Mouse (Mus musculus) neural tube, embryonic 15.5 days (tissue): ENCODE data around the gene Fads1. TPM values are rescaled to one million over a fixed set of nuclear protein-coding genes. Genes with fewer than 3 reads are reported as not detected.
"Not testable (repeated sequence)": the region's sequence is repeated elsewhere in the genome, so short reads cannot be mapped to it uniquely, and the experiment has no call there.

Experiments used
- ATAC-seq: fragments of 200-750 bp; cut with Nextera tagmentation; 2 replicates; pipeline ENCODE4 v1.8.0; 2017; ENCODE audit warnings: mild to moderate bottlenecking, moderate TSS enrichment, moderate library complexity; ENCODE audit not compliant: low FRiP score
- H3K27ac ChIP-seq: fragments of 300-500 bp; sonication (generic); replicated peaks from 2 replicates; pipeline ENCODE4 v1.5.1; 2015; ENCODE audit warnings: mild to moderate bottlenecking, inconsistent platforms
- H3K27me3 ChIP-seq: fragments of 300-500 bp; sonication (generic); replicated peaks from 2 replicates; pipeline ENCODE4 v1.6.1; 2015; ENCODE audit warnings: inconsistent platforms
- H3K36me3 ChIP-seq: fragments of 300-500 bp; sonication (generic); 2 replicates; pipeline ENCODE4 v1.6.1; 2015; ENCODE audit warnings: inconsistent platforms
- H3K4me1 ChIP-seq: fragments of 300-500 bp; sonication (generic); 2 replicates; pipeline ENCODE4 v1.6.1; 2015; ENCODE audit warnings: inconsistent platforms
- H3K4me2 ChIP-seq: fragments of 300-500 bp; sonication (generic); 2 replicates; pipeline ENCODE4 v1.6.1; 2015; ENCODE audit warnings: inconsistent platforms, mild to moderate bottlenecking, moderate library complexity
- H3K4me3 ChIP-seq: fragments of 300-500 bp; sonication (generic); replicated peaks from 2 replicates; pipeline ENCODE4 v1.5.1; 2015; ENCODE audit warnings: mild to moderate bottlenecking, inconsistent platforms
- H3K9ac ChIP-seq: fragments of 300-500 bp; sonication (generic); replicated peaks from 2 replicates; pipeline ENCODE4 v1.6.1; 2015; ENCODE audit warnings: mild to moderate bottlenecking, inconsistent platforms
- H3K9me3 ChIP-seq: fragments of 300-500 bp; sonication (generic); replicated peaks from 2 replicates; pipeline ENCODE4 v1.6.1; 2016; ENCODE audit warnings: inconsistent platforms
- WGBS: fragments of 180-500 bp; shearing (Covaris S2); methylation state at CpG from one replicate; pipeline ENCODE4 v1.1.7; 2015; ENCODE audit warnings: mixed read lengths; 5-methylcytosine and 5-hydroxymethylcytosine counted together
- polyA plus RNA-seq: library from polyadenylated mRNA; unstranded; fragments of >200 nt; fragmentation: Nextera tagmentation; extraction: Ambion mirVana; gene quantifications from 2 replicates; pipeline ENCODE4 v1.2.1, GENCODE M21; 2015

Gene Fads1
- polyA plus RNA-seq, result 146 and 157 TPM in 2 replicates

GRCm38 (mm10) chr19:10182670-10183298 is at the start of gene Fads1:
Gene Fads1 (plus strand): TSS chr19:10182888.
- peak within 1 kb of the TSS; percentile 91 for H3K4me3 ChIP-seq
- H3K9ac ChIP-seq, result peak within 1 kb of the TSS; percentile 97
- H3K4me1 ChIP-seq, result peaks cover 45% of the 10 kb centered on the region
- peak within 1 kb of the TSS; percentile 74 for H3K4me2 ChIP-seq
- peak; percentile 96 for ATAC-seq
- under 1% methylated on average over 70 of the region's 70 CpGs for WGBS
- H3K27me3 ChIP-seq, result no peaks in the 10 kb centered on the region
- no peaks in the 10 kb centered on the region for H3K9me3 ChIP-seq
- peak within 1 kb of the TSS; percentile 98 for H3K27ac ChIP-seq
- peaks cover 25% of the 10 kb centered on the region for H3K36me3 ChIP-seq

GRCm38 (mm10) chr19:10134692-10135091 is 48.0 kb upstream of the Fads1 start:
- H3K9ac ChIP-seq, result no peak overlapping the region
- H3K9me3 ChIP-seq, result no peaks in the 10 kb centered on the region
- H3K4me1 ChIP-seq, result 0 out of 2 replicates have a peak, but pooled peaks cover 2% of the 10 kb centered on the region
- no peak for ATAC-seq
- H3K4me3 ChIP-seq, result no peak overlapping the region
- no peaks in the 10 kb centered on the region for H3K36me3 ChIP-seq
- no peak overlapping the region for H3K27ac ChIP-seq
- no peak overlapping the region for H3K4me2 ChIP-seq
- no peaks in the 10 kb centered on the region for H3K27me3 ChIP-seq
- WGBS, result 57% methylated on average over 2 of the region's 2 CpGs

- Histone ChIP-seq H3K9ac (no peak overlapping the region), H3K36me3 (no peaks in the 10 kb centered on the region), H3K27me3 (no peaks in the 10 kb centered on the region), H3K4me1 (0 out of 2 replicates have a peak, but pooled peaks cover 2% of the 10 kb centered on the region), H3K27ac (no peak overlapping the region), H3K4me3 (no peak overlapping the region), H3K9me3 (no peaks in the 10 kb centered on the region), H3K4me2 (no peak overlapping the region)
- no peak for ATAC-seq
- WGBS, result 90% methylated on average over 5 of the region's 5 CpGs
These were observed 45.3 kb upstream of the Fads1 start for GRCm38 (mm10) chr19:10137423-10137822.

- no peak for ATAC-seq
- WGBS, result 89% methylated on average over 6 of the region's 6 CpGs
- Histone ChIP-seq H3K4me3 (no peak overlapping the region), H3K9ac (no peak overlapping the region), H3K9me3 (no peaks in the 10 kb centered on the region), H3K36me3 (no peaks in the 10 kb centered on the region), H3K4me1 (0 out of 2 replicates have a peak, but pooled peaks cover 2% of the 10 kb centered on the region), H3K27me3 (no peaks in the 10 kb centered on the region), H3K4me2 (no peak overlapping the region), H3K27ac (no peak overlapping the region)
These were observed 43.0 kb upstream of the Fads1 start for GRCm38 (mm10) chr19:10139736-10140135.

GRCm38 (mm10) chr19:10143667-10144066 is 39.0 kb upstream of the Fads1 start:
- no peaks in the 10 kb centered on the region for H3K9me3 ChIP-seq
- 11% methylated on average over 2 of the region's 2 CpGs for WGBS
- no peak overlapping the region for H3K4me3 ChIP-seq
- H3K4me1 ChIP-seq, result no peaks in the 10 kb centered on the region
- no peak overlapping the region for H3K9ac ChIP-seq
- no peak overlapping the region for H3K27ac ChIP-seq
- no peaks in the 10 kb centered on the region for H3K27me3 ChIP-seq
- H3K4me2 ChIP-seq, result no peak overlapping the region
- ATAC-seq, result no peak
- no peaks in the 10 kb centered on the region for H3K36me3 ChIP-seq

GRCm38 (mm10) chr19:10144464-10144863 is 38.2 kb upstream of the Fads1 start:
- H3K9ac ChIP-seq, result no peak overlapping the region
- no peaks in the 10 kb centered on the region for H3K9me3 ChIP-seq
- no peak overlapping the region for H3K27ac ChIP-seq
- H3K4me2 ChIP-seq, result no peak overlapping the region
- H3K4me1 ChIP-seq, result no peaks in the 10 kb centered on the region
- WGBS, result 69% methylated on average over 4 of the region's 4 CpGs
- no peak overlapping the region for H3K4me3 ChIP-seq
- no peaks in the 10 kb centered on the region for H3K36me3 ChIP-seq
- H3K27me3 ChIP-seq, result no peaks in the 10 kb centered on the region
- no peak for ATAC-seq

GRCm38 (mm10) chr19:10148555-10148954 is 34.1 kb upstream of the Fads1 start:
- no peaks in the 10 kb centered on the region for H3K36me3 ChIP-seq
- no peak overlapping the region for H3K27ac ChIP-seq
- no peaks in the 10 kb centered on the region for H3K9me3 ChIP-seq
- 87% methylated on average over 6 of the region's 6 CpGs for WGBS
- H3K4me3 ChIP-seq, result no peak overlapping the region
- no peak overlapping the region for H3K4me2 ChIP-seq
- H3K4me1 ChIP-seq, result no peaks in the 10 kb centered on the region
- no peaks in the 10 kb centered on the region for H3K27me3 ChIP-seq
- no peak overlapping the region for H3K9ac ChIP-seq
- ATAC-seq, result no peak

GRCm38 (mm10) chr19:10149189-10149588 is 33.5 kb upstream of the Fads1 start:
- WGBS, result 82% methylated on average over 3 of the region's 3 CpGs
- H3K4me3 ChIP-seq, result no peak overlapping the region
- no peak overlapping the region for H3K27ac ChIP-seq
- no peaks in the 10 kb centered on the region for H3K27me3 ChIP-seq
- no peaks in the 10 kb centered on the region for H3K4me1 ChIP-seq
- H3K9ac ChIP-seq, result no peak overlapping the region
- H3K36me3 ChIP-seq, result no peaks in the 10 kb centered on the region
- no peak for ATAC-seq
- no peaks in the 10 kb centered on the region for H3K9me3 ChIP-seq
- no peak overlapping the region for H3K4me2 ChIP-seq

- 79% methylated on average over 2 of the region's 2 CpGs for WGBS
- Histone ChIP-seq H3K4me3 (no peak overlapping the region), H3K4me2 (no peak overlapping the region), H3K4me1 (no peaks in the 10 kb centered on the region), H3K9ac (no peak overlapping the region), H3K27me3 (no peaks in the 10 kb centered on the region), H3K27ac (no peak overlapping the region), H3K9me3 (no peaks in the 10 kb centered on the region), H3K36me3 (no peaks in the 10 kb centered on the region)
- ATAC-seq, result no peak
These were observed 25.0 kb upstream of the Fads1 start for GRCm38 (mm10) chr19:10157725-10158124.

- Histone ChIP-seq H3K27ac (no peak overlapping the region), H3K27me3 (no peaks in the 10 kb centered on the region), H3K4me2 (no peak overlapping the region), H3K4me1 (no peaks in the 10 kb centered on the region), H3K9ac (no peak overlapping the region), H3K4me3 (no peak overlapping the region), H3K9me3 (no peaks in the 10 kb centered on the region), H3K36me3 (no peaks in the 10 kb centered on the region)
- 92% methylated on average over 3 of the region's 3 CpGs for WGBS
- no peak for ATAC-seq
These were observed 18.8 kb upstream of the Fads1 start for GRCm38 (mm10) chr19:10163896-10164295.

- not testable (repeated sequence) for H3K9me3 ChIP-seq, H3K27ac ChIP-seq, H3K36me3 ChIP-seq, H3K4me1 ChIP-seq, H3K4me3 ChIP-seq, ATAC-seq, H3K27me3 ChIP-seq, H3K9ac ChIP-seq, H3K4me2 ChIP-seq
- WGBS, result 82% methylated on average over 4 of the region's 4 CpGs
These were observed 16.8 kb upstream of the Fads1 start for GRCm38 (mm10) chr19:10165928-10166327.

- Histone ChIP-seq H3K36me3 (no peaks in the 10 kb centered on the region), H3K27ac (no peak overlapping the region), H3K4me3 (no peak overlapping the region)
These were observed 15.6 kb upstream of the Fads1 start for GRCm38 (mm10) chr19:10167112-10167511.

More at GRCm38 (mm10) chr19:10167112-10167511, 15.6 kb upstream of the Fads1 start:
- H3K9me3 ChIP-seq, result no peaks in the 10 kb centered on the region
- no peaks in the 10 kb centered on the region for H3K27me3 ChIP-seq
- H3K9ac ChIP-seq, result no peak overlapping the region
- ATAC-seq, result no peak
- no peaks in the 10 kb centered on the region for H3K4me1 ChIP-seq
- 80% methylated on average over 4 of the region's 4 CpGs for WGBS
- H3K4me2 ChIP-seq, result no peak overlapping the region
